Mouse (Mus musculus) CH12.LX (cell line): ENCODE results near the gene Rrp7a.
A peak's percentile ranks its signal among the peaks of the same experiment; 100 is the strongest.

Experiments
- CTCF ChIP-seq, 2 experiments: IDR thresholded peaks in 1 of 2; conservative IDR thresholded peaks in 1 of 2; 2 replicates each; pipeline ENCODE4 v1.5.1; 2011 to 2012; ENCODE audit warnings: low read depth in 2 of 2, low read length in 2 of 2, improper control_type of control experiment in 1 of 2, inconsistent platforms in 1 of 2, mild to moderate bottlenecking in 1 of 2, moderate library complexity in 1 of 2
- E2F4 ChIP-seq: IDR thresholded peaks from 2 replicates; pipeline ENCODE4 v1.6.1; 2011; ENCODE audit warnings: low read depth, low read length, improper control_type of control experiment; ENCODE audit not compliant: insufficient replicate concordance
- EP300 ChIP-seq: IDR thresholded peaks from 2 replicates; pipeline ENCODE4 v1.6.1; 2011; ENCODE audit warnings: low read length, improper control_type of control experiment
- HCFC1 ChIP-seq: IDR thresholded peaks from 2 replicates; pipeline ENCODE4 v1.6.1; 2012; ENCODE audit warnings: low read depth, mild to moderate bottlenecking, inconsistent platforms, low read length, improper control_type of control experiment
- KAT2A ChIP-seq: IDR thresholded peaks from 2 replicates; pipeline ENCODE4 v1.6.1; 2012; ENCODE audit warnings: low read length, improper control_type of control experiment, inconsistent platforms; ENCODE audit not compliant: insufficient replicate concordance
- POLR2A ChIP-seq: IDR thresholded peaks from 2 replicates; pipeline ENCODE4 v1.6.1; 2011; ENCODE audit warnings: low read depth, mild to moderate bottlenecking, improper control_type of control experiment, low read length
- POLR2AphosphoS2 ChIP-seq: IDR thresholded peaks from 2 replicates; pipeline ENCODE4 v1.6.1; 2011; ENCODE audit warnings: low read depth, low read length, improper control_type of control experiment
- SIN3A ChIP-seq: IDR thresholded peaks from 2 replicates; pipeline ENCODE4 v1.6.1; 2012; ENCODE audit warnings: low read length, improper control_type of control experiment, inconsistent platforms

GRCm38 (mm10) chr15:83149196-83150072 lies 26.8 kb upstream of the Rrp7a start, which contains the start of gene Poldip3:
- TF ChIP-seq SIN3A (peak; percentile 95), POLR2AphosphoS2 (peak; percentile 100), CTCF (conservative IDR thresholded peaks at IDR 0.05 in 1 of 2, IDR thresholded peaks at IDR 0.05 in 1 of 2; ENCODE audit: low read depth in 2 of 2, low read length in 2 of 2) (peak in 1 of 2 experiments; percentile 7; a peak in 1 of 4 replicates), KAT2A (peak; percentile 66; the same call in 1 of the 2 replicates), E2F4 (0 out of 2 replicates have a peak, but pooled peaks have one; percentile 71), EP300 (peak; percentile 48; the same call in 1 of the 2 replicates), POLR2A (peak; percentile 100), HCFC1 (peak; percentile 82)
